Mouse (Mus musculus) CD4-positive naive resting alpha-beta T cell, adult 57 days (primary cell): Measurements from ENCODE around the gene Pak6. TPM values are rescaled to one million over a fixed set of nuclear protein-coding genes. Genes with fewer than 3 reads are reported as not detected.

Experiments
- total RNA-seq: library from RNA; stranded (reverse); gene quantifications from one replicate; pipeline ENCODE4 v1.2.4, GENCODE M21; 2023

The Pak6 gene
- total RNA-seq = 0.53 TPM

DNA sequence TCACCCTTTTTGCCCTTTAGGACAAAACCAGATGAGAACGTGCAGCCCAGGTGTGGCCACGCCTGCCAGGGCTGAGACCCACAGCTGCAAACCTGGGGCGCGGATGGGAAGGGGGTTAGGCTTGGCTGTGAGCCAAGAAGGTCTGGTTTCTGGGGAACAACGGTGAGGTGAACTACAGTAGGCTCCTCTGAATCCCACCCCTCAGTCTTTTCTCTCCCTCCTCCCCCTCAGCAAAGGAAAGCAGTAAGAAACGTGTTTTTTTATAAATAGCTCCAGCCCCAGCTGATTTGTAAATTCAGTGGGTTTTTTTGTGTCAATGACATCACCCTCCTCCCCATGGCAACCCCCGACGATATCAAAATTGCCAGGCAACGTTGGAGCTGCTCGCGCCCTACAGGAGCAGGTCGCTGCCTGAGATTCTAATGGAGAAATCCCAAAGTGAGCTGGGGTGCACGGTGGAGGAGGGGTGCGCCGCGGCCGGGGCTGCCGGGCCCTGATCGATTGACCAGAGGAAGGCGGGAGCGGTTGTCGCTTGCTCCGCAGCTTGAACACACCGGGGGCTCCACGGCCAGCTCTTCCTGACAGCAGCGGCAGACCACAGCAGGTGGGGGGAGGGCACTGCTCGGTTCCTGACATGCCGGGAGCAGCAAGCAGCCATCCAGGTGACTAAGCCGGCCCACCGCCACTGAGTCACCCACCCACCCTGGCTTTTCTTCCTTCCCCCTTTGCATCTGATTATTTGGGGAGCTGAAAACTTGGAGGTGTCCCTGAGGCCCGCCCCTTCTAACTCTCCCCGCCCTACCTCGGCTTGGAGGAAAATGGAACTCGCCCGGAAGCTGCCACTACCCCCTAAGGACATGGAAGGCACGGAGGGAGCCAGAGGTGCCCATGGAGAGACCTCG is at the start of gene Pak6:
Gene Pak6, plus strand, starts transcription at position 402 of the 902 bp plus-strand sequence.

DNA sequence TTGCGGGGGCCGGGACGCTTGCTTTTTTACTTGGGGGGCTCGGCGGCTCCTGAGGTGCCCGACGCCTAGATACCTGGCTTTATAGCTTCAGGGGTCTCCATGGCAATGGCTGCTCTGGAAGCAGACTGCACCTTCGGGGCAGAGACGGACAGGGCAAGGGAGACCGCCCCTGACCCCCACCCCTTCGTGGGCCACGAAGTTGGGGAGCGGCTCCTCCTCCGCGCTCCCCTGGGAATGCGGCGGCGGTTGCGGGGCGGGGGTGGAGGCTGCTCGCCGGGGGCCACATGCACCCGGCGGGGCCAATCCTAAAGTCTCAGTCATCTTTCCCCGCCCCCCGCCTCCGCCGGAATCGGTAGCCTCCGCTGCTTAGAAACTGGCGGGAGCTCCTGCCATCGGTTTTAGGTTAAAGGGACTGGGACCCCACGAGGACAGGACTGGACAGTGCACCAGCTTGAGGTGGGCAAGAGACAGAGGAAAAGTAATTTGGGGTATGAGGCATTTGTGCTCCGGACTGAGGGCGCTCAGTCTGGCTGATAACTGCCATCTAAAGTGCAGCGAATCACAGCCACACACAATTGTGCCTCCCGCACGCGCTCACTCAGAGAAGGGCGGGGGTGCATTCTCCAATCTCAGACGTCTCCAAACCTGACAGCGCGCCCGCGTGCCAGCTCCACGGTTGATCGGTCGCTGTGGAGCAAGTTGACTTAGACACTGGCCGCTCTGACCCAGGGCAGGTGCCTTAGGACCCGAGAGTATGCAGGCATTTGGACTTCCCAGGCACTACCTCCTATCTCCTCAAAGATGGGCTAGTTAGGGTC is 41.0 kb downstream of the Pak6 start, which contains the start of gene Ankrd63:
Gene Ankrd63, minus strand, starts transcription at position 51 of the 818 bp plus-strand sequence.

DNA sequence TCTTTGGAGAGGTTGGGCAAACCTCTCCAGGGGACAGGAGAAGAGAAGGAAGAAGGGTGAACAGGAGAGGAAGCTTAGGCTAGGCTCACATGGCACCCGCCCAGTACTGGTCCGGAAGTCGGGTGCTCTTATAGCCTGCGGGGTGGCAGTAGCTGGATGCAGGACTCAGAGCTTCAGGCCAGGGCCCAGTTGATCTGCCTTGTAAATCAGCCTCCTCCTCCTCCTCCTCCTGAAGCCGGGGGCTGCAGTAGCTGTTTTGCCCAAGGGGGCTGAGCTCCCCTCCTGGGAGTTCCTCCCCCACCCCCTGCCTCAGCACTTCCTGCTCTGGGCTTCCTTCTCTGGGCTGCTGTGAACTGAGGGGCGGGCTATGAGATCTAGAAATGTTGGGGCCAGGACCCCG is 65.2 kb downstream of the Pak6 start, which contains the start of gene Plcb2:
Gene Plcb2, minus strand, starts transcription at position 102 of the 400 bp plus-strand sequence.

DNA sequence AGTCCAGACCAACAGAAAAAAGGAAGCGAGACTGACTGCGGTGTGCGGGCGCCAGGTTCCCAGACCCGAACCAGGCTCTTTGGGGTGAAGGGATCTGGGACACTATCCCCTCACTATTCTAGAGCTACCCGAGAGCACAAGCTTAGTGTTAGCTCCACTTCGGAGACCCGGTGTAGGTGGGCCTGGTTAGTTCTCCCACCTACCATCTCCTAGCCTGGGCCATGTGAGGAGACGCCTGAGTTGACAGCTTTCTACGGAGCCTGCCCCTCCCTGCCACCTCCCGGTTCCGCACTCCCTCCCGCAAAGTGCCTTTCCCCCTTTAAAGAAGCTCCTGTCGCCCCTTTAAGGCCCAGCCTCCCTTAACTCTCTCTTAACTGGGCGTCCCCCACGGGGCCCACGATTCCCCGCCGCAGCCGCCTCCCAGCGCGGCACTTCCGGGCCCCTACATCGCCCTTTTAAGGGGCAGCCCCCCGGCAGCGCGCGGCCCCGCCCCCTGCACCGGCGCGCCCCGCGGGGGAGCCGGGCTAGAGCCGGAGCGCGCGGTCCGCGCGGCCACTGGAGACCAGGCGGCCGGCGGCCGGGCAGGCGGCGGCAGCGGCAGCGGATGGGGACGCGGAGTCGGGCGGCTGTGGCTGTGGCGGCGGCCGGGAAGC is 82.3 kb downstream of the Pak6 start, which contains the start of gene Inafm2:
Gene Inafm2, plus strand, starts transcription at position 527 of the 653 bp plus-strand sequence.

Other genes starting within 250 kb of the Pak6 start
- 111 TPM for gene Srp14, start 183.6 kb upstream of the Pak6 start, total RNA-seq
- gene Bmf, start 113.6 kb upstream of the Pak6 start, total RNA-seq = 5.4 TPM
- 1.9 TPM for gene Bub1b, start 65.1 kb upstream of the Pak6 start, total RNA-seq
- 1.0 TPM for gene Ankrd63, start 40.7 kb downstream of the Pak6 start, total RNA-seq
- 121 TPM for gene Plcb2, start 65.1 kb downstream of the Pak6 start, total RNA-seq
- gene Inafm2, start 82.5 kb downstream of the Pak6 start, total RNA-seq = 22.3 TPM
- gene Ccdc9b, start 99.4 kb downstream of the Pak6 start, total RNA-seq = 0.71 TPM
- gene Phgr1, start 109.5 kb downstream of the Pak6 start, total RNA-seq = not detected
- gene Disp2, start 116.4 kb downstream of the Pak6 start, total RNA-seq = not detected
- 5.9 TPM for gene Knstrn, start 150.7 kb downstream of the Pak6 start, total RNA-seq
- 76.7 TPM for gene Ivd, start 198.7 kb downstream of the Pak6 start, total RNA-seq
- gene Bahd1, start 237.1 kb downstream of the Pak6 start, total RNA-seq = 36.4 TPM